Mouse (Mus musculus) limb, embryonic 13.5 days (tissue): ENCODE data around the gene Tmem163. TPM values are rescaled to one million over a fixed set of nuclear protein-coding genes. Genes with fewer than 3 reads are reported as not detected.
A peak's percentile ranks its signal among the peaks of the same experiment; 100 is the strongest.

Source experiments
- ATAC-seq: fragments of 200-750 bp; cut with Nextera tagmentation; 2 replicates; pipeline ENCODE4 v1.8.0; 2017; ENCODE audit warnings: low read depth, moderate number of reproducible peaks, moderate TSS enrichment; ENCODE audit not compliant: low FRiP score
- H3K27ac ChIP-seq: fragments of 300-500 bp; sonication (generic); 2 replicates; pipeline ENCODE4 v1.5.1; 2015; ENCODE audit warnings: inconsistent platforms, mild to moderate bottlenecking, moderate library complexity
- H3K27me3 ChIP-seq: fragments of 300-500 bp; sonication (generic); 2 replicates; pipeline ENCODE4 v1.6.1; 2015; ENCODE audit warnings: mild to moderate bottlenecking, inconsistent platforms
- H3K36me3 ChIP-seq: fragments of 300-500 bp; sonication (generic); 2 replicates; pipeline ENCODE4 v1.6.1; 2015; ENCODE audit warnings: inconsistent platforms, mild to moderate bottlenecking, moderate library complexity
- H3K4me1 ChIP-seq: fragments of 300-500 bp; sonication (generic); 2 replicates; pipeline ENCODE4 v1.6.1; 2015; ENCODE audit warnings: inconsistent platforms
- H3K4me2 ChIP-seq: fragments of 300-500 bp; sonication (generic); replicated peaks from 2 replicates; pipeline ENCODE4 v1.6.1; 2015; ENCODE audit warnings: inconsistent platforms, mild to moderate bottlenecking, moderate library complexity
- H3K4me3 ChIP-seq: fragments of 300-500 bp; sonication (generic); 2 replicates; pipeline ENCODE4 v1.5.1; 2015; ENCODE audit warnings: moderate library complexity, mild to moderate bottlenecking, inconsistent platforms
- H3K9ac ChIP-seq: fragments of 300-500 bp; sonication (generic); 2 replicates; pipeline ENCODE4 v1.6.1; 2015; ENCODE audit warnings: mild to moderate bottlenecking, inconsistent platforms
- H3K9me3 ChIP-seq: fragments of 300-500 bp; sonication (generic); 2 replicates; pipeline ENCODE4 v1.6.1; 2016; ENCODE audit warnings: inconsistent platforms
- WGBS: fragments of 180-500 bp; shearing (Covaris S2); methylation state at CpG from one replicate; pipeline ENCODE4 v1.1.7; 2015; 5-methylcytosine and 5-hydroxymethylcytosine counted together
- polyA plus RNA-seq: library from polyadenylated mRNA; unstranded; fragments of >200 nt; fragmentation: Nextera tagmentation; extraction: Ambion mirVana; gene quantifications from 2 replicates; pipeline ENCODE4 v1.2.1, GENCODE M21; 2015

Gene Tmem163
- polyA plus RNA-seq, 1 experiment from 2014 or later, result 6.0 TPM

- no peak for ATAC-seq
- H3K9me3 ChIP-seq, result no peaks in the 10 kb centered on the region
- no peak overlapping the region for H3K4me3 ChIP-seq
- peaks cover 9% of the 10 kb centered on the region; the same call in 1 of the 2 replicates for H3K27me3 ChIP-seq
- no peak overlapping the region for H3K9ac ChIP-seq
- no peak overlapping the region for H3K4me2 ChIP-seq
- no peaks in the 10 kb centered on the region for H3K36me3 ChIP-seq
- WGBS, result 89% methylated on average over 7 of the region's 7 CpGs
- H3K4me1 ChIP-seq, result peaks cover 25% of the 10 kb centered on the region
- no peak overlapping the region for H3K27ac ChIP-seq
Observed at GRCm38 (mm10) chr1:127541931-127542330, 137.4 kb downstream of the Tmem163 start.

- no peaks in the 10 kb centered on the region for H3K36me3 ChIP-seq
- no peak overlapping the region for H3K27ac ChIP-seq
- no peak for ATAC-seq
- WGBS, result 86% methylated on average over 4 of the region's 4 CpGs
- no peak overlapping the region for H3K4me2 ChIP-seq
- no peak overlapping the region for H3K9ac ChIP-seq
- H3K4me3 ChIP-seq, result no peak overlapping the region
- peaks cover 9% of the 10 kb centered on the region; the same call in 1 of the 2 replicates for H3K27me3 ChIP-seq
- H3K9me3 ChIP-seq, result no peaks in the 10 kb centered on the region
- H3K4me1 ChIP-seq, result peaks cover 29% of the 10 kb centered on the region
Observed at GRCm38 (mm10) chr1:127541522-127541921, 137.8 kb downstream of the Tmem163 start.

GRCm38 (mm10) chr1:127537204-127538038 lies 141.9 kb downstream of the Tmem163 start:
- Histone ChIP-seq H3K4me1 (peaks cover 47% of the 10 kb centered on the region), H3K27ac (peak overlapping the region; percentile 69), H3K4me2 (peak overlapping the region; percentile 56), H3K4me3 (peak overlapping the region; percentile 24), H3K9ac (peak overlapping the region; percentile 43; the same call in 1 of the 2 replicates), H3K9me3 (no peaks in the 10 kb centered on the region), H3K36me3 (no peaks in the 10 kb centered on the region), H3K27me3 (peaks cover 11% of the 10 kb centered on the region; the same call in 1 of the 2 replicates)
- 12% methylated on average over 17 of the region's 17 CpGs for WGBS
- peak; percentile 87 for ATAC-seq

GRCm38 (mm10) chr1:127536448-127536847 lies 142.9 kb downstream of the Tmem163 start:
- peaks cover 50% of the 10 kb centered on the region for H3K4me1 ChIP-seq
- WGBS, result 11% methylated on average over 5 of the region's 5 CpGs
- H3K27ac ChIP-seq, result peak overlapping the region; percentile 69; the same call in 1 of the 2 replicates
- 0 out of 2 replicates have a peak overlapping the region, but pooled peaks have one; percentile 24 for H3K4me3 ChIP-seq
- no peak for ATAC-seq
- peak overlapping the region; percentile 56 for H3K4me2 ChIP-seq
- peaks cover 8% of the 10 kb centered on the region; the same call in 1 of the 2 replicates for H3K27me3 ChIP-seq
- 0 out of 2 replicates have a peak overlapping the region, but pooled peaks have one; percentile 43 for H3K9ac ChIP-seq
- H3K36me3 ChIP-seq, result no peaks in the 10 kb centered on the region
- no peaks in the 10 kb centered on the region for H3K9me3 ChIP-seq

- H3K4me3 ChIP-seq, result no peak overlapping the region
- no peaks in the 10 kb centered on the region; the same call in 1 of the 2 replicates for H3K9me3 ChIP-seq
- ATAC-seq, result no peak
- H3K36me3 ChIP-seq, result no peaks in the 10 kb centered on the region
- peaks cover 35% of the 10 kb centered on the region for H3K4me1 ChIP-seq
- 59% methylated on average over 5 of the region's 5 CpGs for WGBS
- no peak overlapping the region for H3K27ac ChIP-seq
- no peak overlapping the region for H3K9ac ChIP-seq
- H3K4me2 ChIP-seq, result peak overlapping the region; percentile 25; the same call in 1 of the 2 replicates
- H3K27me3 ChIP-seq, result peaks cover 6% of the 10 kb centered on the region
Observed at GRCm38 (mm10) chr1:127531723-127532122, 147.6 kb downstream of the Tmem163 start.

- Histone ChIP-seq H3K27ac (no peak overlapping the region), H3K4me2 (peak overlapping the region; percentile 25), H3K36me3 (no peaks in the 10 kb centered on the region), H3K4me3 (no peak overlapping the region), H3K9ac (no peak overlapping the region), H3K4me1 (peaks cover 28% of the 10 kb centered on the region), H3K9me3 (no peaks in the 10 kb centered on the region; the same call in 1 of the 2 replicates), H3K27me3 (peaks cover 6% of the 10 kb centered on the region)
- ATAC-seq, result peak; percentile 66
- 27% methylated on average over 14 of the region's 14 CpGs for WGBS
Observed at GRCm38 (mm10) chr1:127530849-127531580, 148.3 kb downstream of the Tmem163 start.

GRCm38 (mm10) chr1:127523364-127523763 lies 156.0 kb downstream of the Tmem163 start:
- no peaks in the 10 kb centered on the region for H3K36me3 ChIP-seq
- no peak overlapping the region for H3K9ac ChIP-seq
- no peak overlapping the region for H3K4me2 ChIP-seq
- no peaks in the 10 kb centered on the region; the same call in 1 of the 2 replicates for H3K9me3 ChIP-seq
- ATAC-seq, result no peak
- WGBS, result 75% methylated on average over 8 of the region's 8 CpGs
- H3K4me3 ChIP-seq, result no peak overlapping the region
- 0 out of 2 replicates have a peak, but pooled peaks cover 3% of the 10 kb centered on the region for H3K4me1 ChIP-seq
- no peak overlapping the region for H3K27ac ChIP-seq
- no peaks in the 10 kb centered on the region for H3K27me3 ChIP-seq

- Histone ChIP-seq H3K9me3 (no peaks in the 10 kb centered on the region), H3K4me2 (no peak overlapping the region), H3K36me3 (no peaks in the 10 kb centered on the region), H3K27ac (no peak overlapping the region), H3K4me3 (no peak overlapping the region), H3K4me1 (no peaks in the 10 kb centered on the region), H3K27me3 (no peaks in the 10 kb centered on the region), H3K9ac (no peak overlapping the region)
- WGBS, result 96% methylated on average over 10 of the region's 10 CpGs
- ATAC-seq, result no peak
Observed at GRCm38 (mm10) chr1:127514888-127515287, 164.5 kb downstream of the Tmem163 start.

GRCm38 (mm10) chr1:127514479-127514878 lies 164.9 kb downstream of the Tmem163 start:
- no peak overlapping the region for H3K4me3 ChIP-seq
- WGBS, result 72% methylated on average over 3 of the region's 3 CpGs

GRCm38 (mm10) chr1:127513664-127514063 lies 165.7 kb downstream of the Tmem163 start:
- Histone ChIP-seq H3K9me3 (no peaks in the 10 kb centered on the region), H3K4me3 (no peak overlapping the region), H3K36me3 (no peaks in the 10 kb centered on the region), H3K27me3 (no peaks in the 10 kb centered on the region), H3K9ac (no peak overlapping the region), H3K27ac (no peak overlapping the region), H3K4me1 (no peaks in the 10 kb centered on the region), H3K4me2 (no peak overlapping the region)
- 79% methylated on average over 3 of the region's 3 CpGs for WGBS
- no peak for ATAC-seq

More at GRCm38 (mm10) chr1:127514479-127514878, 164.9 kb downstream of the Tmem163 start:
- Histone ChIP-seq H3K27ac (no peak overlapping the region), H3K4me2 (no peak overlapping the region), H3K27me3 (no peaks in the 10 kb centered on the region), H3K9me3 (no peaks in the 10 kb centered on the region), H3K9ac (no peak overlapping the region), H3K4me1 (no peaks in the 10 kb centered on the region), H3K36me3 (no peaks in the 10 kb centered on the region)
- no peak for ATAC-seq

GRCm38 (mm10) chr1:127513140-127513539 lies 166.2 kb downstream of the Tmem163 start:
- ATAC-seq, result no peak
- no peak overlapping the region for H3K4me2 ChIP-seq
- H3K4me3 ChIP-seq, result no peak overlapping the region
- no peaks in the 10 kb centered on the region for H3K9me3 ChIP-seq
- peaks cover 3% of the 10 kb centered on the region for H3K4me1 ChIP-seq
- H3K27me3 ChIP-seq, result no peaks in the 10 kb centered on the region
- no peak overlapping the region for H3K27ac ChIP-seq
- no peaks in the 10 kb centered on the region for H3K36me3 ChIP-seq
- WGBS, result 79% methylated on average over 8 of the region's 8 CpGs
- no peak overlapping the region for H3K9ac ChIP-seq

- Histone ChIP-seq H3K4me3 (no peak overlapping the region), H3K4me2 (no peak overlapping the region), H3K9me3 (no peaks in the 10 kb centered on the region), H3K9ac (no peak overlapping the region), H3K27me3 (no peaks in the 10 kb centered on the region), H3K27ac (no peak overlapping the region), H3K36me3 (no peaks in the 10 kb centered on the region), H3K4me1 (peaks cover 6% of the 10 kb centered on the region)
- WGBS, result 70% methylated on average over 6 of the region's 6 CpGs
- no peak for ATAC-seq
Observed at GRCm38 (mm10) chr1:127512709-127513108, 166.6 kb downstream of the Tmem163 start.
